Mouse (Mus musculus) gastrocnemius, postnatal 10 days (tissue): ENCODE results near the gene Selenoo. TPM values are rescaled to one million over a fixed set of nuclear protein-coding genes. Genes with fewer than 3 reads are reported as not detected.

ENCODE experiments used
- DNase-seq: peaks from one replicate; pipeline ENCODE4 v3.0.0; 2021; ENCODE audit warnings: mixed read lengths
- long read RNA-seq, 2 experiments: library from polyadenylated mRNA; stranded (forward); transcript quantifications; one replicate each; pipeline ENCODE4 v2.0.0; 2021
- total RNA-seq, 2 experiments: library from RNA; stranded (reverse); gene quantifications; 2 replicates each; pipeline ENCODE4 v1.2.3; 2021

Selenoo gene
- 10 to 100 TPM in 1 of 2 experiments, 1 to 10 TPM in 1; 9.1 to 10.1 TPM for total RNA-seq
- long read RNA-seq, experiment 1, transcript Selenoo-201 (9 exons, 2,383 nt), result major isoform, 31 of 40 reads
- long read RNA-seq, experiment 1, partial matches to known transcripts, result 1 of 40 reads
- long read RNA-seq, experiment 1, other reads (novel, unspliced or antisense), result 8 of 40 reads
- long read RNA-seq, experiment 2, transcript Selenoo-201 (9 exons, 2,383 nt), result major isoform, 41 of 46 reads
- long read RNA-seq, experiment 2, partial matches to known transcripts, result 0 of 46 reads
- long read RNA-seq, experiment 2, other reads (novel, unspliced or antisense), result 5 of 46 reads

GRCm38 (mm10) chr15:89088607-89089247 is at the start of gene Selenoo:
TSS of gene Selenoo (plus strand) at chr15:89089084.
- DNase-seq, result peak; percentile 90

GRCm38 (mm10) chr15:89044381-89044780 is 44.5 kb upstream of the Selenoo start:
- DNase-seq, result no peak

- DNase-seq, result no peak
Measured at GRCm38 (mm10) chr15:89046356-89046755, 42.5 kb upstream of the Selenoo start.

GRCm38 (mm10) chr15:89054666-89055065 is 34.2 kb upstream of the Selenoo start:
- DNase-seq, result no peak

- no peak for DNase-seq
Measured at GRCm38 (mm10) chr15:89058736-89059135, 30.1 kb upstream of the Selenoo start.

GRCm38 (mm10) chr15:89059161-89059931 is 29.5 kb upstream of the Selenoo start, which contains the start of gene Panx2:
TSS of gene Panx2 (plus strand) at chr15:89059734.
- no peak for DNase-seq

- DNase-seq, result no peak
Measured at GRCm38 (mm10) chr15:89060032-89060681, 28.7 kb upstream of the Selenoo start.

- no peak for DNase-seq
Measured at GRCm38 (mm10) chr15:89060811-89061460, 27.9 kb upstream of the Selenoo start.

GRCm38 (mm10) chr15:89061761-89062517 is 26.9 kb upstream of the Selenoo start:
- no peak for DNase-seq

GRCm38 (mm10) chr15:89062518-89062910 is 26.4 kb upstream of the Selenoo start:
- DNase-seq, result no peak

- no peak for DNase-seq
Measured at GRCm38 (mm10) chr15:89063001-89063400, 25.9 kb upstream of the Selenoo start.

- DNase-seq, result no peak
Measured at GRCm38 (mm10) chr15:89063536-89063935, 25.3 kb upstream of the Selenoo start.

GRCm38 (mm10) chr15:89064891-89065290 is 24.0 kb upstream of the Selenoo start:
- DNase-seq, result no peak

GRCm38 (mm10) chr15:89067609-89068008 is 21.3 kb upstream of the Selenoo start:
- no peak for DNase-seq

- DNase-seq, result no peak
Measured at GRCm38 (mm10) chr15:89068226-89068625, 20.7 kb upstream of the Selenoo start.

- DNase-seq, result no peak
Measured at GRCm38 (mm10) chr15:89069336-89069840, 19.5 kb upstream of the Selenoo start.

- no peak for DNase-seq
Measured at GRCm38 (mm10) chr15:89070606-89071005, 18.3 kb upstream of the Selenoo start.

GRCm38 (mm10) chr15:89073993-89074603 is 14.8 kb upstream of the Selenoo start:
- no peak for DNase-seq

- no peak for DNase-seq
Measured at GRCm38 (mm10) chr15:89074613-89075477, 14.0 kb upstream of the Selenoo start, which contains the start of gene Trabd. TSS of gene Trabd (plus strand) at chr15:89075124.
